Mouse (Mus musculus) hindlimb bud, embryonic 11.5 days (tissue): Measurements from ENCODE around the gene Cd163l1.

ENCODE experiments used
- DNase-seq: peaks from one replicate; pipeline ENCODE4 v3.0.0-alpha.2; 2012; ENCODE audit warnings: low read depth, low spot score; ENCODE audit errors: extremely low spot score

Gene Cd163l1

DNA sequence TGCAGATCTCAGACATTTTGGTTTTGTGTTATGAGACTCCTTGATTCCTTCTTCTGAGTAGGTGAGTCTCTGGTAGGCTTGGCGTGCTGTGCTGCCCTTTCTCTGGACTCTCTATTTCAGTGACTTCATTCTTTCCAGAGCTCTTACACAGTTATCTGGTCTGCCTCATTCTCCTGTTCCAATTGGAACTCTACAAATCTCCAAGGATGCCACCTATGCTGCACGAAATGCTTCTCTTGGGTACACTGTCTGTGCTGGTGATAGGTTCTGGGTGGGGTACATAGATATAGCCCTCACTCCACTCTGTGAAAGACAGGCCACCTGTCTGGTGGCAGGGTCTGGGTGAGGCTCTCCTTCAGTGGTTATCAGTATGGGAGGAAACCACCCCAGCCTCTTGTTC, at the start of gene Cd163l1:
TSS of gene Cd163l1 (plus strand) at position 301 of the 400 bp plus-strand sequence.
- DNase-seq, result no peak

DNA sequence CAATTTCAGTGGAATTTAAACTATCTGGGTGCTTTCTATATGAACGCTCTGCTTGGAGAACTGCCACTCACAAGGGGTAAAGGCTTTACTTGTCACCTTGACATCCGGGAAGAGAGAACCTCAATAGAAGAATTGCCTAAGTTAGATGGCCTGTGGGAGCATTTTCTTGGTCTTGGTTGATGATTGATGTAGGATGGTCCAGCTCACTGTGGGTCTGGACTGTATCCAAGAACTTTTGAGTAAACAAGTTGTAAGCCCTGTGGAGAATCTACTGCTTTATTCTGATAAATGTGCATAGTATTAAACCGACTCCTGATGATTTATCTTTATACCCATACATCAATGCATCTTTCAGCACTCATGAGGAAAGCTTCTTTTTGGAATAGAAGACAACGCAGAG, 48.7 kb upstream of the Cd163l1 start:
- no peak for DNase-seq

DNA sequence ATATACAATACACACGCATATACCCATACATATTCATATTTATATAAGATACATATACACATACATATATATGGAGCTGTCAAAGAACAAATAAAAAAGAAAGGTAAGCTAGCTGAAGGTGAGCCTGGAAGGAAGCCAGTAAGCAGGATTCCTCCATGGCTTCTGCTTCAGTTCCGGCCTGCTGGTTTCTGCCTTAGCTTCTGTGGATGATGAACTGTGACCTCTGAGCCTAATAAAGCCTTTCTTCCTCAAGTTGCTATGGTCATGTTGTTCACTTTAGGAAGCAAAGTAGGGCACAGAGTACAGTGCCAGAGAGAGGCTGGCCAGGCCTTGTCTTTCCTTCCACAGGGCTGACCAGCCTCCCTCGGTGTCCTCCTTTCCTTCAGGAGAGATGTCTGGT, 47.2 kb upstream of the Cd163l1 start:
- no peak for DNase-seq

DNA sequence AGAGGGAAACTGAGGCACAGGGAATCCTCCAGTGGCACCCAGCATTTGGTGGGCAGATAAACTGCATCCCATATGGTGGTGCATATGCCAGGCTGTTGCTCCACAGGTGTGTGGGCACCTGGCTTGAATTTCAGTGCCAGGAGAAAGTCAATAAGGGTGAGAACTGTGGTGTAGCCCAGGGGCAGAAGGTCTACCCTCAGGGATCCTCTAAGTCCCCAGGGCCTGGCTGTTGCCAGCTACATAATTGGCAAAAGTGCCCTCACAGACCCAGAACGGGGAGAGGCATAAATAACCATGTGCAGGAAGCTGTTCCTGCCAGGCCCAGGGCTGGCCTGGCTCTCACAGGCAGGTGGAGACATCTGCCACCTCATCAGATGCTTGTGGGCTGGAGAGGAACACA, 45.1 kb upstream of the Cd163l1 start, which contains the start of gene Olfr523:
TSS of gene Olfr523 (plus strand) at position 282 of the 400 bp plus-strand sequence.
- DNase-seq, result no peak

DNA sequence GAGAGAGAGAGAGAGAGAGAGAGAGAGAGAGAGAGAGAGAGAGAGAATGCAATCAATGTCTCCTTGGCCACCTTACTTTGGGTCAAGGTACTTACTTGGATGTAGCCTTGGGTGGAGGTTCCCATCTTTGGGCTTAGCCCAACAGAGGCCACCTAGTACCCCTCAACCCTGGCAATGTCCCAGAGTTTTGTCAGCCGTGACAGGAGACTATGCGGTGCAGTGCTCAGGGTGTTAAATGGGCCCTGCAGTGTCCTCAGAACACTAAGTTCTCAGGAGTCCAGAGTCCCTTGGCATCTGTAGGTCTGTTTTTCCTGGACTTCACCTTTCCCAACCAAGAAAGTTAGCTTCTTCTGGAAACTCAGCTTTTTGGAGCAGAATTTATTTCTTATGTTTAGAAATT, 38.9 kb upstream of the Cd163l1 start:
- DNase-seq, result no peak

DNA sequence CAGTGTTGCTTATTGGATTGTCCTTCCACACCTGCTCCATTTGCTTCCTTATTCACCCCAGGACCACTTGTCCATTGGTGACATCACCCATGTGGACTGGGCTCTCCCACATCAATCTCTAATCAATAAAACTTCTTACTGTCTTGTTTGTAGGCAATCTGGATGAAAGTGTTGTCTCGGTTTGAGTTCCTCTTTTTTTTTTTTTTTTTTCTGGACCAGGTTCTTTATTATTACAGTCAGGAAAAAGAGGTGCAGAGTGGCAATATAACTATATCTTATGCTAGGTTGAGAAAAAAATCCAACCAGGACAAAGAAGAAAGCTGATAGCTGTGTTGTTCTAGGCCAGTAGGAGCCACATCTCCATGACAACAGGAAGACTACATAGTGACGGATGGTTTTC, 37.4 kb upstream of the Cd163l1 start:
- DNase-seq, result no peak

DNA sequence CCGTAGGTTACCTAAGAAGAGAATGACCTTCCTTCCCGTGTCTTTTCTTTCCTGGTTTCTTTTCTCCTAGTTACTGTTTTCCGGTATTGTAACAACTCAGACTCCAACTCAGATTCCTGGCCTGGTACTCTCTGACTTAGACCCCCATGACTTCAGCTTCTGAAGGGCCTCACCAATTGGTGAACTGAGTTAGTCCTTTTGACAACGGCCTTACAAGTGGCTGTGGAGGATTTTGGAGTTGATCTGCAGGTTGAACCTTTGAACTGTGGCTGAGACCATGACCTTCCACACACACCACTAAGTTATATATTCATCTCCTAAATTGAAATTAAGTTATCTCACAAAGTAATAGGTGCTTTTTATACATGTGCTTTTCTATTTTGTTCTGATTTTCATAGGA, 33.9 kb upstream of the Cd163l1 start:
- DNase-seq, result no peak

DNA sequence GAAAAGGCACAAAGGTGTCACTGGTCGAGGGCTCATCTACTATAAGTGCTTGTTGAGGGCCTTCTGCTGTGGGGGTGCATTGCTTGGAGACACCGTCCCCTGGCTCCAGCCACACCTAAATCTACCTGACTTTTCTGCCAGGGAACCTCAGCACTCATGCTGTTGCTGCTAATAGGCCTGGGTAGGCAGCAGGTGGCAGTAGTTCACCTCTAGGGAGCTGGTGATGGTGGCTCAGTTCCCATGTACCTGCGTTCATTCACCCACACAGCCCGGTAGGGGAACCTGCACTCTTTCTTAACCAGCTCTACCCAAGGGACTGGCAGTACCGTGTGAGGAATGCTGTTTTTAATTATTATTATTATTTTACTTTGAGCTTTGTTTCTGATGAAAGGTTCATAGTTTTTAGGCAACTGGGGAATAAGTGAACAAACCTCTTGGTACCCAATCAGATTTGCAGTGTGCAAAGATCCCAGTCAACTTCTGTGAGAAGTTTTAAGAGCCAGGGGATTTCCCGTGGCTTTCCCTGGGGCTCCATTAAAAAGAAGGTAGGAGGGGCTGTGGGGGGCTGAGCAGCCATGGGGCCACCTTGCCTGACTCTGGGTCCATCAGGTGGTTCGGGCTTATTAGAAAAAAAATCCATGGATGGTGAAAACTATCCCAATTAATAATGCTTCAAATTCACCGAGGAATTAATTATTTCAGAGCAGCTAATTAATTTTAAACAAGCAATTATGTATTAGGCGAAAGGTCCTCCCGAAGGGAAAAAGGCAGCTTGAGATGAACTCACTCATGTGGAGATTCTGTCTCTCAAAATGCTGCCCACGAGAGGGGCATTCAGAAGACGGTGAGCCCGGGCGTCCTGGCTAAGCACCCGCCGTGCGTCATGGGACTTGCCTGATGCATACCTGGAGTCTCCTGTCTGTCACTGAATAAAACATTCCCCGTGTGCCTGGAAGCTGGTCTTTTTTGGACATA, 31.1 kb upstream of the Cd163l1 start:
- DNase-seq, result no peak

DNA sequence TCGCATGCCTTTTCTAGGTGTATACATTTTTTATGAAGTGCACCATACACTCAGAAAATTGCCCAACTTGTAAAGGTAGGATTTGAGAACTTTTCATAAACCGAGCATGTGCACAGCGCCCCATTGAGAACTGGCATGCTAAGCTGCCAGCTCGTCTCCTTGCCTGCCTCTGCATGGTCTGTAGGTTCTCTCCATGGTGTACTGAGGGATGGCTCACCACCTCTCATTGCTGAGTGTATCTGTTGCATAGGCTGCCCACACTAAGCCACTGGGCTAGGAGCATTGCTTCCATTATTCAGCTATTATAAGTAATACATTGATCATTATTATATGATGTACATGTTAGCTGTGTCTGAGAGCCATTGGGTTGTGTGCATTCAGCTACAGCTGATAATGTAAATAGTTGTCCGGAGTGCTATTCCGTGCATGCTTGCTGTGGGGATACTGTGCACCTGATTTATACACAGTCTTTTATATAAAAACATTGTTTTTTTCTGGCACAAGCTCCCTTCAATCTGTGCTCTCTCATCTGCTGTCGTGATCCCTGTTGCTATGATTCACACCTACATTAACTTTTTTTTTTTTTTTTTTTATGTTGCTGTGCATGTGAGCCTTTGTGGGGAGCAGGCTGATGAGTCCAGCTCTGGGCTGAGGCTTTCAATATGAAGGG, 30.2 kb upstream of the Cd163l1 start:
- no peak for DNase-seq

DNA sequence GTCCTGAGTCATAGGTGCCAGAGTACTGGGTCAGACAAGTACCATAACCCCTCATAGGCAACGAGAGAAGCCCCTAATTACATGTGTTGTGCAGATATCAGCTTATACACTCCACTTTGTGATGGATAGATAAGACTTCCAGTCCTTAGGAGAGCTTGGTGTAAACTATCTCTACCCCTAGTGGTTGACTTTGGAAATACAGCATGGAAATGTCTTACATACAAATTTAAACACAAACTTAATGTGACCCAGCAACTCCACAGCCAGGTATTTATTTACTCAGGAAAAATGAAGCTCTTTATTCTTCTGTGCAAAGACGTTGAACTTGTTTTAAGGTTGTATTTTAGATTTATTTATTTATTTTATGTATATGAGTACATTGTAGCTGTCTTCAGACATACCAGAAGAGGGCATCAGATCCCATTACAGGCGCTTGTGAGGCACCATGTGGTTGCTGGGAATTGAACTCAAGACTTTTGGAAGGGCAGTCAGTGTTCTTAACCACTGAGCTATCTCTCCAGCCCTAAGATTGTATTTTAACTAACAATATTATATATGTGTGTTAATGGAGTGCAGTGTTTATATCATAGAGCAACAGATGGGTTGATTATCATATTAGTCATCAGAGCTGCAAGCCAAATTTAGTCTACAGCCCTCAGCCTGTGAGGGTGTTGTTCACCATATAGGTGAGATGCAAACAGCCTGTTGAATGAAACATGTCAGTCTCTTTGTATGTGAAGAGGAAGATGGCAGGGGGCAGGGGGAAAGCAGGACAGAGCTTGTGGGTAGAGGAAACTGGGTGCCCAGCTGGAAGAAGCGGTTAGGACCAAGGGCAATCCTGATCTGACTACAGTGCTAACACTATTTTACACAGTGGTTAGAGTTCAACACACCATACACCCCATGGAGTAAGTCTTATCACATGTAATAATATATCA, 29.4 kb upstream of the Cd163l1 start:
- peak; percentile 26 for DNase-seq

DNA sequence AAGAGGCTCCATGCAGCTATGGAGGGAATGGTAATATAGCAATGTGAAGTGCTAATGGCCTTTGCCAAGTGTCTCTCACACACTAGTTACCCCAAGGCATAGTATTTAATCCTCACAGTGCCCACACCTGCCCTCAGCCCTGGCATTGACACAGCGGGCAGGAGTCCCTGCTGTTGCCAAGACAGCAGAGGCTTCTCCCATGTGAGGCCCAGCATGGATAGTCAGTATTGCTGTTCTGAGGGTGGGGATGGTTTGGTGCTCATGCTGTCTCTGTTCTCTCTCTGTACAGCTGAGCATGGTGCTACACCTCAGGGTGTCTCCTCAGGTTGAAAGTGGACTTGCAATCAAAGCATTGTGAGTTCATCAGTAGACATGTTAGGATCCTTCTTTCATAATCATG, 27.6 kb upstream of the Cd163l1 start:
- no peak for DNase-seq

DNA sequence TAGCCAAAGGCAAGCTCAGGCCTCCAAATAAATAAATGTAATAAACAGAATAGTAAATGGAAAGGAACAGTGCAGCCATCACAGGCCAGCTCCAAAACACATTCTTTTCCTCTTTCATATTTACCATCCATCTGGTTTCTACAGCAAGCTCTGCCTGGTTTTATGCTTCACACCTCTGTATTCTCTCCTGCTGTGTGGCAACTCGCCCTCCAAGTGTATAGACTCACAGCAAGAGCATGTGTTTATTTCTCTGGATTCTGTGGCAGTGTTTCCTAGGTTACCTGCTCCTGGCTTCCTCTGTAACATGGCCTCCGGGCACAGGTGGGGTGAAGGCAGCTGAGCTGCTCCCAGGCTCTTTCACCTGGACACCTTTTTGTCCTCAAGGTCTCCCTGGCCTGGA, 25.6 kb upstream of the Cd163l1 start:
- DNase-seq, result no peak

DNA sequence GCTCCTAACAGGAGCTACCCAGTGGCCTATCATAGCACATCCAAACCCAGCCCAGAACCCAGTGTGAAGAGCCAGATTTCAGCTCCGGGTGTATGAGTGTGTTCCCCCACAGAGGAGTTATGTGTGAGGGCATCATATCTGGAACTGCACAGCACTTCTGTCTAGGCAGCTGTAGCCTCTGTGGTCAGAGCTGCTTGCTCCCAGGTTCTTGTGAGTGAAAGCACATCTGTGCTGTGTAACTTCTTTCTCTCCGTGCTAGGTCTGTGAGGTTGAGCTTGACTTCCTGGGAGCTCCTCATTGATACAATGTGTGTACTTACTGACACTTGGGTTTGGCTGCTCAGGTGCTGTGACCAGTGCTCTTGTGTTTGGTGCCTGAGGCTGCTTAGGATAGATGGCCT, 25.2 kb upstream of the Cd163l1 start:
- DNase-seq, result no peak

DNA sequence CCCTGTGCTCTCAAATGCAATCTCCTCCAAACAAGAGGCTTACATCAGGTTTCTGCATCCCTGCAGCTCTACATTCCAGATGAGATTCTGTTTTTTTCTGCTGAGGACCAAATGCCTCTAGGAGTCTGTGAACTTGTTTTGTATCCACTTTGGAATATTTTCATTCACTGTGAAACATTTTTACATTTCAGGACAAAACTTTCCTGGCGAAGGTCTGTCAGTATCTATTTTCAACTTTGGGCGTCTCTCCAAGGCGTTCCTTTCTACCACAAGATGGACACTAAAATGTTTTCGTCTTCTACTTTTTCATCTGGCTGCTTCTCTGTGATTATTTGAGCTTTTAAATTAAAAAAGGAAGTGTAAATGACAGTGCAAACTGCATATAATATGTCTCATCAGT, 24.0 kb upstream of the Cd163l1 start:
- no peak for DNase-seq

DNA sequence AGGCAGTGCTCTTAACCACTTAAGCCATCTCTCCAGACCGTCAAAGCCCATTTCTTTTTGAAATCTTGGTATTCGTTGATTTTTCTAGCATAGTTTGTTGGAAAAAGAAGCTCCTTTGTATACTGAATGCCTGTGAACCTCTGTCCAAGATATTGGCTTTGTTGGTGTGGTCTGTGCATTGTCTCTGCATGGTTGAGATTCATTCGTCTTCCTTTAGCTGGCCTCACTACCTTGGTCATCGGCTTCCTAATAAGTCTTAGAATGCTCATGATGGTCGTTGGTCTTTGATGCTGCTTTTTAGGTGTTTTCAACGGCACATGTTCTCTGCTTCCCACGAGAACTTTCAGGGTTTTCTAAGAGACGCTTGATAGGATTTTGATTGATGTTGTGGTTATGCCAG, 22.1 kb upstream of the Cd163l1 start:
- DNase-seq, result no peak

DNA sequence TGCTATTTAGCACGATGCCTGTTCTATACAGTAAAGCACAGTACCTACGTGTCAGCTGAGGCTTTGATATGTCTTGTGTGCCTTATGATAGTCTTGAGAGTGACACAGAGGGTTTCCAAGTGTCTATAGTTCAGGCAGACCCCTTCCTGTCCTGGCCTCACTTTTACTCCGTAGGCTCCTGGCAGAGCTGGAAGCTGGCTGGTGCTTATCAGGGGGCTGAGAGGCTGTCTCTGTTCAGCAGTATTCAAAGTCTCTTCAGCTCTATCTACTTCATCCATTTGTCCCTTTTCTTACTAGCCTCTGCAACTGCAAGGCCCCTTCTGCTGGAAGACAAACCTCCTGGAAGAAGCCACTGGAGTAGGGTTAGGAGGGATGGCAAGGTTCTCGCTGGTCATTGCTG, 17.0 kb upstream of the Cd163l1 start:
- no peak for DNase-seq

DNA sequence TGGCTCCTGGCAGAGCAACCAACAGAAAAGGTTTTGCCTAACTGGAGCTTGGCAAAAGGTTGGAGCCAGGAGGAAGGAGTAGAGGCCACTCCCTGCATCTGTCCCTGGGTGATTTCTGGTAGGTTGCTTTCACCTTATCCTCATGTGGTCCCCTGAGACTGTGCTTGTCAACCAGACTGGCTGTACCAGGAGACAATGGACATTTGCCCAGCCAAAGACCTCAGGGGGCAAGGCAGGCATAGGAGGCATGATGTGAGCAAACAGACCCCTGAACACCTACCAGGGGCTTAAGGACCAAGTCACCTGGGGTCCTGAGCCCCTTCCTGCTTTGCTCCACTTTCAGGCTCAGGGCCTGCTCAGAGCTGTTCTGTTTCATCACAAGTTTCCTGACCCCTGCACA, 12.2 kb upstream of the Cd163l1 start, which contains the start of gene Olfr524:
TSS of gene Olfr524 (minus strand) at position 101 of the 400 bp plus-strand sequence.
- no peak for DNase-seq

DNA sequence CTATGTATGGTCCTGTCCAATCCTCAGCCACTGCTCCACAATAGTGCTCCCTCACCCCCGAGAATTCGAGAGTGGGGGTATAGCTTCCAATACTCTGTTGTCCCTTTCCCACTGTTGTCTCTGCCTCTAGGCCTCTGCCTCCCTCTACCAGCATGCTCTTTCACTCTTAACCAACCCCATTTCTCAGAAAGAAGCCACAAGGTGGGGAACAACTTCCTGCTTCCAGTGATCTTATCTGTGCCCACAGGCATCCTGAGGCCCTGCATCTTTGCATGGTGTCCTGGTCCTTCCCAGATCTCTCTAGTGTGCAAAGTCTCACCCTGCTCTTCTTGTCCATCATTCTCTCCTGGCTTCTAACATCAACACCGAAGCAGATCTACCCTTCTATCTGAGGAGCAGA, 11.2 kb upstream of the Cd163l1 start:
- no peak for DNase-seq

DNA sequence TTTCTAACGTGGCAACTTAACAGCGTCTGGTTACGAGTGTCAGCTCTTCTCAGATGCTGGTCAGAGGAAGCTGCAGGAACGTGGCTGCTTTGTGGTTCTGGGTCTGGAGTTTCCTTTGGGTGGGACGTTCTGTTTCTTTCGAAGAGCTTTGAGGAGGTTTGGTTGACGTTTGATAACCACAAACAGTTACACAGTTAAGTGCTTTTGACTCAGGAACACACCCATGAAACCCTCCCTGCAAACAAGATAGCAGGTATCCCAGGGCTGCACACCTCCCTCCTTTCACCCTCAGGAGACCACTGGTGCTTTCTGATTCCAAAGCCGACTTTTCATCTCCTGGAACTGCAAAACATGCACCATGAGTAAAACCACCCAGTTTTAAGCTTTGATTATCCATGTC, 9.9 kb upstream of the Cd163l1 start:
- DNase-seq, result no peak

DNA sequence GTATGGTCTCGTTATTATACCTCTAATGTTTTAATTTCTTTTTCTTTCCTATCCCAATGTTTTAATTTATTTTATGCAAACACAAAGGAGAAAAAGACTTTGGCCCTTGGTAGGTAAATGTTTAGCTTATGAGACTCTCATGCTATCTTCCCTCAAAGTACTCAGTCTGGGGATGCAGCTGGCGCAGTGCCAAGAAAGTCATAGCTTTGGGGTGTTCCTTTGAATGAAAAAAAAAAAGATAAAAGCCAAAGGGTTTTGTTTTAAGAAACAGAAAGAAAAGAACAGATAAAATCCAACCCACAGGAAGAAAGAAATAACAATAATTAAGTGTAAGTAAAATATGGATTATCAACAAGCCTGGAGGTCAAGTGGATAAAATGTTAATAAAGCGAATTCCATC, 9.4 kb upstream of the Cd163l1 start:
- DNase-seq, result no peak

DNA sequence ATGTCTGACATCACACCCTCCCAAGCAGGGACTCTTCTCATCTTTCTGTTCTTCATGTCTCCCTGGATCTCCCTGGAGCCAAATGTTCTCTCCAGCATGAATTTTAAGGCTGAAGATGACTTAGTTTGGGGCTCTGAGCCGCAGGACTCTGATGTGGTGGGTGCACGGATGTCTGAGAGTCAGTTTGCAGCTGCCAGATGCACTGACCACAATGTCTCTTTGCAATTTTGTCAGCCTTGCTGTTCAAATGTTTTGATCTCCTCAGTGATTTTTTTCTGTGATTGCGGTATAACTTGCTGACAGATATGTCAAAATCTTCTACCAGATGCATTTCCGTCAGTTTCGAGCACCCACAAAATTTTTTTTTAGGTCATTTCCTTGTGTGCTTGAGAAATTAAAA, 4.2 kb upstream of the Cd163l1 start:
- no peak for DNase-seq
